Mouse (Mus musculus): ENCODE data around the gene Myo7a. TPM values are rescaled to one million over a fixed set of nuclear protein-coding genes. Genes with fewer than 3 reads are reported as not detected.

Myo7a gene
- polyA plus RNA-seq (2012; rRNA removed), result 40.3 and 41.5 TPM in 2 replicates

GRCm38 (mm10) chr7:98119179-98119960 is at the start of gene Myo7a:
TSS of gene Myo7a (minus strand) at chr7:98119524.

DNA sequence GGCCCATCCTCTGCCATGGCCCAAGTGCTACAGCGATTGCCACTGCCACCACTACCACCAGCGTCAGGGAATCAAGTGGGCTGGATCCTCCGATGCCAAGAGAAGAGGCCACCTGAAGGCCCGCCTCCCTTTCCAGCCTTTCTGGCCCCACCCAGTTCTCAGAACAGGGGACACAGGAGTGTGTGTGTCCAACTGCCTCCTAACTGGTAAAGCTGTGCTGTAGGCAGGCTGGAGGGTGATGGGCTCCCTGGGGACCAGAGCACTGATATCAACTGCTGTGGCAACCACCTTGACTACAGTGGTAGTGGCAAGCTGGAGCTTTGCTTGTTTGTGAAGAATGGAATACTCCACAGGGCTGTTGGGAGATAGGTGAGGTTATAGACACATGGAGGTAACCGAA is 26.1 kb upstream of the Myo7a start, which contains the start of gene Omp:
Omp (minus strand) TSS at position 101 of the 400 bp plus-strand sequence.

Other genes with a start within 250 kb of the Myo7a start
- gene Gdpd4, start 199.6 kb downstream of the Myo7a start, polyA plus RNA-seq (2012; rRNA removed), result not detected in 2 replicates
- gene Omp, start 26.0 kb upstream of the Myo7a start, polyA plus RNA-seq (2012; rRNA removed), result 1.3 and 1.7 TPM in 2 replicates
- 33.8 and 37.6 TPM in 2 replicates for gene Capn5, start 58.8 kb upstream of the Myo7a start, polyA plus RNA-seq (2012; rRNA removed)
- gene B3gnt6, start 80.0 kb upstream of the Myo7a start, polyA plus RNA-seq (2012; rRNA removed), result 0.47 and 0.58 TPM in 2 replicates
- gene Acer3, start 201.7 kb upstream of the Myo7a start, polyA plus RNA-seq (2012; rRNA removed), result 10.7 and 11.3 TPM in 2 replicates
- 30.5 and 36.9 TPM in 2 replicates for gene Tsku, start 241.8 kb upstream of the Myo7a start, polyA plus RNA-seq (2012; rRNA removed)

Measured in ovary, adult 2 months (tissue).